Mouse (Mus musculus) olfactory bulb, adult 2 months (tissue): ENCODE data around the gene Qars. TPM values are rescaled to one million over a fixed set of nuclear protein-coding genes. Genes with fewer than 3 reads are reported as not detected.

Experiments
- H3K27ac ChIP-seq: fragments of 200-500 bp; 2 replicates; pipeline ENCODE4 v1.5.1; 2012; ENCODE audit warnings: low read depth, low read length; ENCODE audit not compliant: insufficient read depth
- H3K4me1 ChIP-seq: fragments of 200-500 bp; 2 replicates; pipeline ENCODE4 v1.6.1; 2012; ENCODE audit warnings: low read length; ENCODE audit not compliant: control insufficient read depth, insufficient read depth
- H3K4me3 ChIP-seq: fragments of 200-500 bp; 2 replicates; pipeline ENCODE4 v1.5.1; 2012; ENCODE audit warnings: mild to moderate bottlenecking, low read depth, low read length, moderate library complexity; ENCODE audit not compliant: insufficient read depth
- CTCF ChIP-seq: fragments of 200-500 bp; IDR thresholded peaks from 2 replicates; pipeline ENCODE4 v1.5.1; 2012; ENCODE audit warnings: low read depth, mild to moderate bottlenecking, low read length, moderate library complexity; ENCODE audit not compliant: insufficient read depth
- POLR2A ChIP-seq: fragments of 200-500 bp; IDR thresholded peaks from 2 replicates; pipeline ENCODE4 v1.6.1; 2012; ENCODE audit warnings: mild to moderate bottlenecking, low read depth, low read length, moderate library complexity; ENCODE audit not compliant: insufficient read depth
- WGBS: fragments of 180-500 bp; shearing (Covaris S2); methylation state at CpG from one replicate; pipeline ENCODE4 v1.1.7; 2018; 5-methylcytosine and 5-hydroxymethylcytosine counted together
- polyA plus RNA-seq: library from polyadenylated mRNA; stranded (reverse); fragments of >200 nt; gene quantifications from 2 replicates; pipeline ENCODE4 v1.2.4, GENCODE M21; 2012; ENCODE audit warnings: low replicate concordance; ENCODE audit not compliant: missing spikeins, insufficient read depth, insufficient read length

The Qars gene
- polyA plus RNA-seq, 1 experiment, result not detected

DNA sequence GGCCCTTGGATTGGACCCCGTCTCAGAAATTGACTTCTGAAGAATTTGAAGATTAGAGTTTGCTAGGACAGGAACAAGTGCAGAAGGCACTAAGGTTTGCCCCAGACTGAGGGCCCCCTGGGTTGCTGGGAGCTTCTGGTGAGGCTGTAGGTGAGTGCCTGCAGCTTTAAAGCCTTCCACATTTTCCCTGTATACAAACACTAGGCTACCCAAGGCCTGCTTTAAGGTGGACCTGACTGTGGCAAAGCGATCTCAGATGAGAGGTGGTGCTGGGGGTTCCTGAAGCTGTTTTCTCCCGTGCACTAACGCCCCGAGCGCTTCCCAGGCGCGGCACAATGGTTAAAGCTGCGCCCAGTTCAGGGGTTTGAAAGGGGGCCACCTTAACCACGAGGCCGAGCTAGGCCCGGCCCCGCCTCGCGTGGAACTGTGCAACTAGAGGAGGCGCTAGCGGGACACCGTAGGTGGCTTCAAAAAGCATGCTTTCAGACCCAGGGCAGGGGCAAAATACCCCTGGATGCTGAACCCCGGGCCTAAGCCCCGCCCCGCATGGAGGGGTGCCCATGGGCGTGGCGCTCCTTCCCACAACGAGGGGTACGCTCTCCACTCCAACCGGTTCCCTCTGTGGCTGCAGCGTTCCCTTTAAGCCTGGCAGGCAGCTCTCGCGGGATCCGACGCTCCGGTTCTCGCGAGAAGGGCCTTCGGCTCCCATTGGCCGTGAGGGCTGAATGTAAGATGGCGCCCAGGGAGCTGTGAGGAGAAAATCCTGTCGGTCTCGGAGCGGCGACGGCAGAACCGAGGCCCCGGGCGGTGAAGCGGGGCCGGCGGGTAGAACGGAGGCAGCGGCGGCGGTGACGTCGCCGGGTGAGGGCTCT lies 9.1 kb downstream of the Qars start, which contains the start of gene Qrich1:
Gene Qrich1, plus strand, starts transcription at position 427 of the 872 bp plus-strand sequence.
- TF ChIP-seq CTCF, result no peak
- TF ChIP-seq POLR2A, result peak; percentile 54
- Histone ChIP-seq H3K4me1 (0 out of 2 replicates have a peak, but pooled peaks cover 3% of the 10 kb centered on the region), H3K4me3 (peak within 1 kb of the TSS; percentile 65), H3K27ac (peak within 1 kb of the TSS; percentile 94)
- 1% methylated on average over 55 of the region's 55 CpGs for WGBS

DNA sequence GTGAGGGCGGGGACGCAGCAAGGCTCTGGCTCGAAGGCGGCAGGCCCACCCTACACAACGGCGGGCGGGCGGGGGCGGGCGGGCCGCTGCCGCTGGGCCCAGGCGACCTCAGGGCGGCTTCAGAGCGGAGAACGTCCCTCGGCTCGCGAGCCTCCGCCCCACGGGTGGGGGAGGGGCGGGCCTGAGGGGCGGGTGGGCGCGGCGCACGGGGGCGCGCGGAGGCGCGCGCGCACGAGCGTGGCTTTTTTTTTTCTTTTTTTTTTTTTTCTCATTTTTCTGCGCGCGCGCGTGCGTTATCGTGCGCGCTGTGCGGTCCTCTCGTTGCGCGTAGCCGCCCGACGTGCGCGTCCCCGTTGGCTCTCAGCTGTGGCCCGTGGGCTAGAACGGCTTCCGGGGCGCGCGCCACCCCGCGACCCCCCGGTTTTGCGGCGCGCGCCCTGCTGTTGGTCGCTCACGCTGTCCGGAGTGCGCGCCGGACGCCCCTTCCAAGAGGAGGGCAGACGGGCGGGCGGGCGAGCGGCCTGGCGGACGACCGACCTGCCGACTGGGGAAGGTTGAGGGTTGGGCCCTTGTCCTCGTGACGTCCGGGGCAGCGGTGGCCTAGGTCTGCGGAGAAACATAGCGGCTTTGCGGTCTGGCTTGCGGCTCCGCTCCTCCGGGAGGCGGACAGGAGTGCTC lies 9.9 kb downstream of the Qars start:
- TF ChIP-seq CTCF (no peak), POLR2A (no peak; the same call in 1 of the 2 replicates)
- H3K4me1 ChIP-seq, result 0 out of 2 replicates have a peak, but pooled peaks cover 3% of the 10 kb centered on the region
- H3K4me3 ChIP-seq, result peak overlapping the region; percentile 65
- WGBS, result under 1% methylated on average over 92 of the region's 95 CpGs
- H3K27ac ChIP-seq, result peak overlapping the region; percentile 85

DNA sequence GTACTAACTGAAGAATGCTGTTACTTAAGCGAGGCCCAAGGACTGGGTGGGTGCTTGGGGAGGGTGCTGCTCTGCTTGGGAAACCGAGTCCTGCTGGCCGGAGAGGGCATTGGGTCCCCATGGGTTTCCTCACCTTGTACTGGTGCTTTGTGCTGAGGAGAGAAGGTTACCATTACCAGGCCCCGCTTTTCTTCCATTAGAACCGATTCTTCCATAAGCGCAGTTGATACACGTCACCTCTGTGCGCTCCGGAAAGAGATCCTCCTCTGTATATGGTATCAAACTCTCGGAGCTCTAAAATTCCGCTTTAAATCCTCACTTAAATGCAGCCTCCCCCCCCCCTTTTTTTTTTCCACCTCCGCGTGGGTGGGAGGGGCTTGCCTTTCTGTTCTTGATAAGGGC lies 10.4 kb downstream of the Qars start:
- 0% methylated on average over 13 of the region's 13 CpGs for WGBS
- Histone ChIP-seq H3K27ac (peak overlapping the region; percentile 17), H3K4me3 (peak overlapping the region; percentile 65), H3K4me1 (0 out of 2 replicates have a peak, but pooled peaks cover 3% of the 10 kb centered on the region)
- no peak for TF ChIP-seq POLR2A
- no peak for TF ChIP-seq CTCF

DNA sequence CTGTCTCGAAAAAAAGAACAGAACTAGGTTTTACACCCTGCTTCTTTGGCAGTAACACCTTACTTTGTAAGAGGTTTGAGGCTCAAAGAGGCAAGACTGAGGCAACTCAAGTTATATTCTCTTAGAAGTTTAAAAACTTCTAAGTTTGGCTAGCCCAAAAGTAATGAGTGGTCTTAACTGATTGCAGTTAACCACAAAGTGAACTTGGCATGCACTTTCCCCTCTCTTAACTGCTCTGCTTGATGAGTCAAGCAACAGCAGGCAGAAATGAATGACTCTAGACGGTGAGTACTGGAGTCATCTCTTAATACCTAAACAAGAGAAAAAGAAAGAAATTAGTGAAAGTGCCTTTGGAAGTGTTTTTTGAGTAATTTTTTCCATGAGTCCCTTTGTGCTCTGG lies 14.1 kb downstream of the Qars start:
- Histone ChIP-seq H3K4me1 (no peaks in the 10 kb centered on the region), H3K4me3 (no peak overlapping the region), H3K27ac (no peak overlapping the region)
- TF ChIP-seq CTCF (no peak), POLR2A (no peak)
- 44% methylated on average over 2 of the region's 2 CpGs for WGBS

DNA sequence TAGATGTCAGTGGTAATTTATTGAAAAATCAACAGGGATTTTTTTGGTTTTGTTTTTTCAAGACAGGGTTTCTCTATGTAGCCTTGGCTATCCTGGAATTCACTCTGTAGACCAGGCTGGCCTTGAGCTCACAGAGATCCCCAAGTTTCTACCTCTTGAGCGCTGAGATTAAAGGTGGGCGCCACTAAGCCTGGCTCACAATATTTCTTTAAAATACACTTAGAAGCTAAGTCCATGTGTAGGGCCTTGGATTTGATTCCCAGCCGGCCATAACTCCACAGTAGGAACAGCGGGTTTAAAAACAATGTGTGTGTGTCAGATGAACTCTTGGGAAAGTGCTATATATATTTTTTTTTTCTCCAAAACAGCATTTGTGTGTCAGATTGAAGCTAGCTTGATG lies 15.8 kb downstream of the Qars start:
- TF ChIP-seq POLR2A (no peak), CTCF (no peak)
- 95% methylated on average over 4 of the region's 4 CpGs for WGBS
- Histone ChIP-seq H3K4me3 (no peak overlapping the region), H3K4me1 (no peaks in the 10 kb centered on the region), H3K27ac (no peak overlapping the region)

DNA sequence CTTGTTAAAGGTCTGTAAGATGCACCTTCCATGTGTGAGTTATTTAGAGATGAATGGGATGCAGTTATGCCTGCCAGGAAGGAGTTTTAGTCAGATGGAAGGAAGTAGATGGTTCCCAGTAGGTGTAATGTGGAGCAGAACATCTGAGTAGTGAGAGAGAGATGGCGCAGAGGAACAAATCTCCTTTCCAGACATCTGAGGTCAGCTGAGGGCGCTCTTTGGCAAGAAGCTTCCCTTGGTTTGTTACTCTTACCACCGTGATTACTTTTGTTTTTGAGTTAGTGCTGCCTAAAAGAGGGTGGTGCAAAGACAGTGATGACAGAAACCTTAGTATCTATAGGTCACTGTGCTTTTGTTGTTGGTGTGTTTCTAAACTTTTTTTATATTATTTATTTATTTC lies 17.9 kb downstream of the Qars start:
- TF ChIP-seq CTCF, result no peak
- Histone ChIP-seq H3K27ac (no peak overlapping the region), H3K4me1 (no peaks in the 10 kb centered on the region), H3K4me3 (no peak overlapping the region)
- 71% methylated on average over 3 of the region's 3 CpGs for WGBS

DNA sequence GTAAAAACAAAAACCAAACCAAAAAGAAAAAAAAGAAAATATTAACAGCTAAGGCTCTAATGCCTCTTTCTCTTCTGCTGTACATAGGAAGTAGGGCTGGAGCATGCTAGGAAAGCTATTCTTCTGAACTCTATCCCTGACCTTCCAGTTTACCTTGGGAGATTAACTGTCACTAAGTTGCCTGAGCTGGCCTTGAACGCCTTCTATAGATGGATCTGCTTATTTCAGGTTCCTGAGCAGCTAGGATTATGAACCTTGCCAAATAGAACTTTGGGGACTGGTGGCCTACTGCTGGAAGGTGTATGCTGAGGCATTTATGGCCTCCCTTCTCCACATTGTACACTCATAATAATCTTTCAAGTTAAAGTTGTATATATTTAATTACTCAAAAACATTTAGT lies 23.4 kb downstream of the Qars start:
- Histone ChIP-seq H3K4me3 (no peak overlapping the region), H3K27ac (no peak overlapping the region), H3K4me1 (no peaks in the 10 kb centered on the region)
- WGBS, result 94% methylated on average over 1 of the region's 1 CpGs
- TF ChIP-seq CTCF (no peak), POLR2A (no peak)

DNA sequence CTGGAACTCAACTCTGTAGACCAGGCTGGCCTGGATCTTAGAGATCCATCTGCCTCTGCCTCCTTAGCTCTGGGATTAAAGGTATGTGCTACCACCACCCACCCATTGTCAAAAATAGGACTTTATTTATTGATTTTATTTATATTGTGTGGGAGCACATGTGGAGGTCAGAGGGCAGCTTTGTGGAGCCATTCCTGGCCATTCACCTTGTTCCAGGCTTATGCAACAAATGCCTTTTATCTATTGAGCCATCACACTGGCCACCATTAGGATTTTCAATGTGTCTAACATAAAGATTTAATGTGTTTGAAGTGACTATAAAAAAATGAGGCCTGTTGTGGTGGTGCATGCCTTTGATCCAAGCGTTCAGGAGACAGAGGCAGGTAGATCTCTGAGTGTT lies 24.0 kb downstream of the Qars start:
- 89% methylated on average over 1 of the region's 1 CpGs for WGBS
- H3K4me1 ChIP-seq, result no peaks in the 10 kb centered on the region
- no peak overlapping the region for H3K27ac ChIP-seq
- no peak overlapping the region for H3K4me3 ChIP-seq
- TF ChIP-seq POLR2A, result no peak

DNA sequence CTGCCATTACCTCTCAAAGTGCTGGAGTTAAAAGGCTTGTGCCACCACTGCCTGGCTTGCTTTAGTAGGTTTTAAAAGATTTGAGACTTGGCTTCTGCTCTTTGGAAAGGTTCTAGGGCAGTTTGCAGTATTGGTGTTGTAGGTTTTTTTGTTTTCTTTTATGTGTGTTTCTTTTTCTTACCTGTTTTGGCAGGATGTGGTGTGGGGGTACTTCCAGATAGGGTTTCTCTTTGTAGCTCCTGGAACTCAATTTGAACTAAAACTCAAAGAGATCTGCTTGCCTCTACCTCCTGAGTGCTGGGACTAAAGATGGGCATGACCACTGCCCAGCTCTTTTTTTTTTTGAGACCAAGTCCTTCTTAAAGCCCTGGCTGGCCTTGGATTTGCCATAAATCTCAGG lies 33.3 kb downstream of the Qars start:
- Histone ChIP-seq H3K4me1 (no peaks in the 10 kb centered on the region), H3K4me3 (no peak overlapping the region), H3K27ac (no peak overlapping the region)
- no peak for TF ChIP-seq CTCF
- no peak for TF ChIP-seq POLR2A
